Mouse (Mus musculus) lung, embryonic 16.5 days (tissue): ENCODE data around the gene Sit1. TPM values are rescaled to one million over a fixed set of nuclear protein-coding genes. Genes with fewer than 3 reads are reported as not detected.
A peak's percentile ranks its signal among the peaks of the same experiment; 100 is the strongest.

ENCODE experiments used
- ATAC-seq: fragments of 200-750 bp; cut with Nextera tagmentation; 2 replicates; pipeline ENCODE4 v1.8.0; 2017; ENCODE audit warnings: low read depth, mild to moderate bottlenecking, moderate library complexity
- H3K27ac ChIP-seq: fragments of 300-500 bp; sonication (generic); 2 replicates; pipeline ENCODE4 v1.5.1; 2014; ENCODE audit warnings: mild to moderate bottlenecking, control low read depth, low read length
- H3K27me3 ChIP-seq: fragments of 300-500 bp; sonication (generic); 2 replicates; pipeline ENCODE4 v1.6.1; 2014; ENCODE audit warnings: low read depth, low read length, mixed read lengths; ENCODE audit not compliant: control insufficient read depth, insufficient read depth
- H3K36me3 ChIP-seq: fragments of 300-500 bp; sonication (generic); 2 replicates; pipeline ENCODE4 v1.6.1; 2014; ENCODE audit warnings: low read length; ENCODE audit not compliant: control insufficient read depth, insufficient read depth
- H3K4me1 ChIP-seq: fragments of 300-500 bp; sonication (generic); replicated peaks from 2 replicates; pipeline ENCODE4 v1.6.1; 2014; ENCODE audit warnings: low read length, mixed read lengths; ENCODE audit not compliant: control insufficient read depth, insufficient read depth
- H3K4me2 ChIP-seq: fragments of 300-500 bp; sonication (generic); 2 replicates; pipeline ENCODE4 v1.6.1; 2014; ENCODE audit warnings: low read depth, low read length, control low read depth
- H3K4me3 ChIP-seq: fragments of 300-500 bp; sonication (generic); 2 replicates; pipeline ENCODE4 v1.5.1; 2014; ENCODE audit warnings: mild to moderate bottlenecking, low read length, control low read depth
- H3K9ac ChIP-seq: fragments of 300-500 bp; sonication (generic); 2 replicates; pipeline ENCODE4 v1.6.1; 2014; ENCODE audit warnings: low read length, control low read depth
- H3K9me3 ChIP-seq: fragments of 300-500 bp; sonication (generic); 2 replicates; pipeline ENCODE4 v1.6.1; 2016; ENCODE audit warnings: low read length; ENCODE audit not compliant: control insufficient read depth
- WGBS: fragments of 180-500 bp; shearing (Covaris S2); extraction: QIAGEN DNeasy Blood & Tissue Kit; methylation state at CpG from one replicate; pipeline ENCODE4 v1.1.7; 2014; 5-methylcytosine and 5-hydroxymethylcytosine counted together
- polyA plus RNA-seq: library from polyadenylated mRNA; unstranded; fragments of >200 nt; fragmentation: Nextera tagmentation; extraction: Ambion mirVana; gene quantifications from 2 replicates; pipeline ENCODE4 v1.2.1, GENCODE M21; 2015

The Sit1 gene
- polyA plus RNA-seq, 1 experiment from 2014 or later: 0.25 TPM

DNA sequence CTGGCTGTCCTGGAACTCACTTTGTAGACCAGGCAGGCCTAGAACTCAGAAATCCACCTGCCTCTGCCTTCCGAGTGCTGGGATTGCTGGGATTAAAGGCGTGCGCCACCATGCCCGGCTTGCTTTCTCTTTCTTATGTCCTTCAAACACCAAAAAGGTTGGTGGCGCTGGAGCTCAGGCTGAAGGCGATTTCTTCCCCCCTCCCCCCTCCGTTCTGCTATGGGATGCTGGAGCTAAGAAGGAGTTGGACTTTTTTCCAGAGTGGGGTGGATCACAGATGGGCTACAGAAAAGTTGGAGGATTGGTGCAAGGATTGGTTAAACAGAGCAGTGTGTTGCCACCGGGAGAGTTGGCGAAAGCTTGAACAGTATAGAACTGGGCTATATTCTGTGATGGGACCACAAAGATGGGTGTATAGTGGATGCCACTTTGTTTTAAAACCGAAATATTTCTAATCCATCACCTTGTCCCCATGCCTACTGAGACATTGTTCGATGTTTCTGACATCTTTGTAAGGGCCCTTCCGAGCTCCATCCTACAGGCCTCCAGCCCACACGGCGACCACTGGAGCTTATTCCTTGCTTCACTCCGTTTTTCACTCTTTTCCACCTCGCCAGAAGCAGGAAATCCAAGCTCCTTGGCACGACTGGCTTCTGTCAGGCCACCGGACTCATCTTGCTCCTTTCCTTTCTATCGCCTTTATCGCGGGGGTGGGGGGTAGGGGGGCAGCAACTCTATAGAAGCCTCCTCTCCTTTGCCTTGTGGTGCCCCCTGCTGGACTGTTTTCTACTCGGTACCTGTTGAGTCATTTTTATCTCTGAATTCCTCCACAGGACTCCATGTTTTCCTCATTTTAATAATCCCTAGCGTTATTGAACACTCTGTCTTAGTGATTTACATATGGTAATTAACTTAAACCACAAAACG lies 4.4 kb downstream of the Sit1 start:
- Histone ChIP-seq H3K36me3 (no peaks in the 10 kb centered on the region), H3K27me3 (no peaks in the 10 kb centered on the region), H3K4me1 (peaks cover 3% of the 10 kb centered on the region; the same call in 1 of the 2 replicates), H3K9me3 (no peaks in the 10 kb centered on the region), H3K4me2 (peak overlapping the region; percentile 42), H3K4me3 (peak overlapping the region; percentile 11; the same call in 1 of the 2 replicates), H3K9ac (peak overlapping the region; percentile 46; the same call in 1 of the 2 replicates), H3K27ac (no peak overlapping the region)
- WGBS: 43% methylated on average over 24 of the region's 24 CpGs
- ATAC-seq: no peak

DNA sequence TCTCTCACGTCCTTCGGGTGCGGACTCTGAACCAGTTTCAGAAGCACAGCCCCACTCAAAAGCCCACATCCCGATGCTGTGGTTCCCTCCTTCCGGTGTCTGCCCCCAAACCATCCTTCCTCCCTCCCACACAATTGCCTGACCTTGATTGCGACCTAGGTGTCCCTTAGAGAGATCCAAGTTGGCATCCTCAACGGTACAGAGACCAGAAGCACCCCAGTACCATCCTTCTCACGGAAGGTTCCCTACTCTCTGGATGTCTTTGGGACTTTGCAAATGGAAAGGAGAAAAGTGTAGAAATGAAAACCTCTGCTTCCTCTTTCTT lies 5.0 kb downstream of the Sit1 start:
- Histone ChIP-seq H3K4me2 (peak overlapping the region; percentile 62), H3K27ac (peak overlapping the region; percentile 57), H3K36me3 (no peaks in the 10 kb centered on the region), H3K9ac (peak overlapping the region; percentile 68), H3K4me1 (peaks cover 3% of the 10 kb centered on the region; the same call in 1 of the 2 replicates), H3K27me3 (no peaks in the 10 kb centered on the region), H3K9me3 (no peaks in the 10 kb centered on the region), H3K4me3 (peak overlapping the region; percentile 48)
- ATAC-seq: peak; percentile 32
- WGBS: 52% methylated on average over 8 of the region's 8 CpGs

DNA sequence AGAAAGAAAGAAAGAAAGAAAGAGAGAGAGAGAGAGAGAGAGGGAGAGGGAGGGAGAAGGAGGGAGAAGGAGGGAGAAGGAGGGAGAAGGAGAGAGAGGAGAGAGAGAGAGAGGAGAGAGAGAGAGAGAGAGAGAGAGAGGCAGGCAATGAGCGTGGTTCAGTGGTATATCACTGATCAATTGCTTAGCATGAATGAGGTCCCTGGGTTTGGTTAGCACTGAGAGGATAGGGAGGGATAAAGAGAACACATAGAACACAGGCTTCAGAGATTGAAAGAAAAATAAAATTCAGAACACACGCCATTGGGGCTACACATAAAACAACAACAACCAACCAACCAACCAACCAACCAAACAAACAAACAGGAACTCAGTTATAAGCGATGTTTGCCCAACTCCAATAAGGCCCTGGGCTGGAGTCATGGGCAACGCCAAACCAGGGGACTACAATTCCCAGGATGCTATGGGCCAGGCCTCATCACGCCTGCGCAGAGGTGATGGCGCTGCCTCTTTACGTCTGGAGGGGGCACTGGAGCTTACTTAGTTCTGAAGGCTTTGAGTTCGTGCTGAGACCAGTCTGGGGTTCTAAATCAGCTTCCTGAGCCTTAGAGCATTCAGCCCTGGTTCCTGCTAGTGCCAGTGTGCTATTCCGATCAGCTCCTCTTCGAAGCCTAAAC lies 5.5 kb downstream of the Sit1 start:
- Histone ChIP-seq H3K4me2 (peak overlapping the region; percentile 62), H3K9ac (peak overlapping the region; percentile 68), H3K9me3 (no peaks in the 10 kb centered on the region), H3K4me1 (peaks cover 3% of the 10 kb centered on the region; the same call in 1 of the 2 replicates), H3K27me3 (no peaks in the 10 kb centered on the region), H3K4me3 (peak overlapping the region; percentile 48), H3K27ac (peak overlapping the region; percentile 57), H3K36me3 (no peaks in the 10 kb centered on the region)
- peak; percentile 92 for ATAC-seq
- WGBS: 14% methylated on average over 11 of the region's 11 CpGs

DNA sequence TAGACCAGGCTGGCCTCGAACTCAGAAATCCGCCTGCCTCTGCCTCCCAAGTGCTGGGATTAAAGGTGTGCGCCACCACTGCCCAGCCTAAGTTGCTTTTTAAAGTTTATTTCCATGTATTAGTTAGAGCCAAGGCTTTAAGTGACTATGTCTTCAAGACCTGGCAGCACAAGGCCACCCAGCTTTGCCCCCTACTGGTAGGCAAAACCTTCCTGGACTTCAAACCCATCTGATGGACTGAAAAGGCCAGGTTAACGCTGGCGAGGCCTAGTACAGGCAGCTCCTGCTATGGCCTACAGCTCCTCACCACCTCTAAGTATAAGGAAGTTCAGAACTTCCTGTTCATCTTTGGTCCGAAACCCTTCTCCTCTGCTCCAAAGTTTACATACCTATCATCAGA lies 6.9 kb downstream of the Sit1 start:
- Histone ChIP-seq H3K27me3 (no peaks in the 10 kb centered on the region), H3K4me1 (peaks cover 3% of the 10 kb centered on the region; the same call in 1 of the 2 replicates), H3K9ac (no peak overlapping the region), H3K4me3 (no peak overlapping the region), H3K4me2 (no peak overlapping the region), H3K36me3 (no peaks in the 10 kb centered on the region), H3K27ac (no peak overlapping the region), H3K9me3 (no peaks in the 10 kb centered on the region)
- 83% methylated on average over 6 of the region's 6 CpGs for WGBS
- no peak for ATAC-seq

DNA sequence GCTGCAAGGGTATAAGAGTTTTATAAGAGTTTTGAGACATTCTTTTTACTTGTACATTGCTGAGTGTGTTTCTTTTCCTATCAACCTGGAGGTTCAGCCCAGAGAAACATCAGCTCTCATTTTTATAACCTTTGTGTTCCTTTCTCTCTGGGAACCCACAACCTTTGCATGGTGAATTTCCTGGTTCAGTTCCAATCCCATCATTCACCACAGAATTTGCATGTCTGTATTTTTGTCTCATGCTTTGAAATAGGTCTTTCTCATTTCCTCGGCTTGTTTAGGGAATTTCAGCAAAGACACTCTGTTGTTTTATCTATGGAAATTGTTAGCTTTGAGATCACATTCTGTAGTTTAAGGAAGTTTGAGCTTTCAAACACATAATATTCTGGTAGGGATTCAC lies 9.9 kb downstream of the Sit1 start:
- H3K9me3 ChIP-seq: no peaks in the 10 kb centered on the region
- peaks cover 3% of the 10 kb centered on the region; the same call in 1 of the 2 replicates for H3K4me1 ChIP-seq
- H3K27me3 ChIP-seq: no peaks in the 10 kb centered on the region
- H3K27ac ChIP-seq: no peak overlapping the region
- H3K4me3 ChIP-seq: no peak overlapping the region
- 58% methylated on average over 1 of the region's 1 CpGs for WGBS
- no peak for ATAC-seq
- no peak overlapping the region for H3K4me2 ChIP-seq
- no peak overlapping the region for H3K9ac ChIP-seq
- no peaks in the 10 kb centered on the region for H3K36me3 ChIP-seq

DNA sequence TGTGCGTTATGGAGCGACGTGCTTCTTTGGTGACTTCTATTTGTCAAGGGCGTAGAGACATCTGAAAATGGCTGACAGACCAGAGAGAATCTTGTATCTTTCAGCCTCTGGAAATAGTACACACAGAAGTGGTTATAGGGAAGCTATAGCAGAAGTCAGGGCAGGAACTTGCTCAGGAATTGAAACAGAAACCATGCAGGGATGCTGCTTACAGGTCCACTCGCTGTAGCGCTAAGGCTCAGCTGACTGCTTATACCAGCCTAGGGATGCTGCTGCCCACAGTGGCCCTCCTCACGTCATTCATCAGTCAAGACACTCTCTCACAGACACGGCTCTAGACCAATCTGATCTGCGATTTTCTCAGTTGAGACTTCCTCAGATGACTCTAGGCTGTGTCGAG lies 13.2 kb downstream of the Sit1 start:
- no peaks in the 10 kb centered on the region for H3K27me3 ChIP-seq
- 84% methylated on average over 10 of the region's 10 CpGs for WGBS
- H3K36me3 ChIP-seq: no peaks in the 10 kb centered on the region
- H3K4me3 ChIP-seq: no peak overlapping the region
- H3K4me2 ChIP-seq: no peak overlapping the region
- ATAC-seq: no peak
- H3K9me3 ChIP-seq: no peaks in the 10 kb centered on the region
- no peak overlapping the region for H3K9ac ChIP-seq
- H3K27ac ChIP-seq: no peak overlapping the region
- H3K4me1 ChIP-seq: no peaks in the 10 kb centered on the region

DNA sequence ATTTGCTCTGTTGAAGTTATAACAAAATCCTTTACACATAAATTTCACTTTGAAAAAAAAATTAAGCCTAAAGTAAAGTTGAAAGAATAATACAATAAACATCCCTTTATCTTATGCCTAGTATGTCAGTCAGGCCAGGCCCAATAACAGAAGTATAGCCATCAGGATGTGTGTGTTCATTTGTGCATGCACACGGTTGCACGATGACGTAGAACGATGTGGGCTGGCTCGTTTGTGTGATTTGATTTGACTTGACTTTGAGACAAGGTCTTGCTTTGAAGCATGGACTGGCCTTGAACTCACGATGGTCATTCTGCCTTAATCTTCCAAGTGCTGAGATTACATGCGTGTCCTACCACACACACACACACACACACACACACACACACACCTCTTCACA lies 16.7 kb downstream of the Sit1 start:
- H3K9ac ChIP-seq: no peak overlapping the region
- H3K4me3 ChIP-seq: no peak overlapping the region
- H3K27ac ChIP-seq: no peak overlapping the region
- no peak for ATAC-seq
- no peaks in the 10 kb centered on the region for H3K27me3 ChIP-seq
- no peak overlapping the region for H3K4me2 ChIP-seq
- 78% methylated on average over 7 of the region's 7 CpGs for WGBS
- H3K9me3 ChIP-seq: no peaks in the 10 kb centered on the region
- H3K4me1 ChIP-seq: no peaks in the 10 kb centered on the region
- no peaks in the 10 kb centered on the region for H3K36me3 ChIP-seq

DNA sequence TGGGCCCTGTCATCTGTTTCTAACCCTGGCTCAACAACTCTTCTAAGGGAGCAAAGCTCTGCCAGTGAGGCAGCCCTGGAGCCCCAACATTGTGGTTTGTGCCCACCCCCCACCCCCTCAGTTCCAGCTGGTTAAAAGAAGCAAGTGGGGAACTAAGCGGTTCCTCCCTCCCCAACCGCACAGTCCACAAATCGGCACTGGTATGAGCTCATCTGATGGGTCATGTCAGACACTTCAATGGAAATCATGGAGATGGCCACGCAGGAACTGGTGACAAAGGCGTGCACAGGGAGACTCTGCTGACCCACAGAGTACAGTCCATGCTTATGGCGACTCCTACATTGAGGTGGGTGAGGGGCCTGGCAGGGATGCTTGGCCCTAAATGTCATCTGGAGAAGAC lies 17.6 kb downstream of the Sit1 start:
- no peaks in the 10 kb centered on the region for H3K4me1 ChIP-seq
- H3K9me3 ChIP-seq: no peaks in the 10 kb centered on the region
- 76% methylated on average over 6 of the region's 6 CpGs for WGBS
- H3K27me3 ChIP-seq: no peaks in the 10 kb centered on the region
- H3K9ac ChIP-seq: no peak overlapping the region
- no peaks in the 10 kb centered on the region for H3K36me3 ChIP-seq
- H3K4me3 ChIP-seq: no peak overlapping the region
- no peak overlapping the region for H3K27ac ChIP-seq
- H3K4me2 ChIP-seq: no peak overlapping the region
- ATAC-seq: no peak

DNA sequence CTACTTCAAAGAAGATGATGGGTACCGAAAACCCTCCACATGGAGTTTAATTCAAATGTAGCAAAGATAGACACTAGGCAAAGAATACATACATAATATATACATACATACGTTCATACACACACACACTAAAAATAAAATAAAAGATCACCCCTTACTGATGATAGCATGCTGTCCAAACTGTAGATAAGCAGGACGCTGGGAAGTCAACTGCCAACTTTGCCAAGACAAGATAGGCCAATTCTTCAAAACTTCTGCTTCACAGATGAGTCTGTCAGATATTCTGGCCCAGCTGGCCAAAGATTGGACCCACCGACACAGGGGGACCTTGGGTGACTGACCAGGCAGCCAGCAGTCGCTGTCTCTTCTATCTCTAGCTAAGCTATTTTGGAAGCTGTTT lies 20.4 kb downstream of the Sit1 start:
- no peak for ATAC-seq
- 83% methylated on average over 5 of the region's 5 CpGs for WGBS
- no peaks in the 10 kb centered on the region for H3K4me1 ChIP-seq

More for the DNA sequence above, 20.4 kb downstream of the Sit1 start:
- Histone ChIP-seq H3K4me3 (no peak overlapping the region), H3K4me2 (no peak overlapping the region), H3K27ac (no peak overlapping the region), H3K9me3 (no peaks in the 10 kb centered on the region), H3K9ac (no peak overlapping the region), H3K27me3 (no peaks in the 10 kb centered on the region), H3K36me3 (no peaks in the 10 kb centered on the region)
